Mouse (Mus musculus): Measurements from ENCODE around the gene Dcpp1.
"Not testable (repeated sequence)": the region's sequence is repeated elsewhere in the genome, so short reads cannot be mapped to it uniquely, and the experiment has no call there.

Dcpp1 gene

DNA sequence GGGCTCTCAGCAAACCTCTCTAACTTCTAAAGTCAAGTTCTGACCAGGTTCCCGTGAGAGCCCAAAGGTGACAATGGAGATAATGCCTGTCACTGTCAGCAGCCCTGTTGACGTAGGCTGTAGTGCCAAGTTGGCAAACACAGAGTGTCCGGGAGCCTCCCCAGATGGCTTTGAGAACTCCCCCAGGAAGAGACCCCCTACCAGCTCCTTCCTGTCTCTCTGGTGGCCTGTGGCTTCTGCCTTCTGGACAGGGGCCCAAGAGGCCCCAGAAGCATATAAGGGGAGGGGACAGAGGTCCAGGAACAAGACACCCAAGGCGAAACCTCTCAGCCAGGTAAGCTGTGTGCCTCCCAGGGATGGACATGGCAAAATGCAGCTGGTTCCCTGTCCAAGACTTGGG is at the start of gene Dcpp1, which contains the start of gene Dcpp2:
Dcpp1 (plus strand) TSS at position 301 of the 400 bp plus-strand sequence.
Dcpp2 (plus strand) TSS at position 305 of the 400 bp plus-strand sequence.
- DNase-seq (ENCODE audit: low spot score): not testable (repeated sequence)

DNA sequence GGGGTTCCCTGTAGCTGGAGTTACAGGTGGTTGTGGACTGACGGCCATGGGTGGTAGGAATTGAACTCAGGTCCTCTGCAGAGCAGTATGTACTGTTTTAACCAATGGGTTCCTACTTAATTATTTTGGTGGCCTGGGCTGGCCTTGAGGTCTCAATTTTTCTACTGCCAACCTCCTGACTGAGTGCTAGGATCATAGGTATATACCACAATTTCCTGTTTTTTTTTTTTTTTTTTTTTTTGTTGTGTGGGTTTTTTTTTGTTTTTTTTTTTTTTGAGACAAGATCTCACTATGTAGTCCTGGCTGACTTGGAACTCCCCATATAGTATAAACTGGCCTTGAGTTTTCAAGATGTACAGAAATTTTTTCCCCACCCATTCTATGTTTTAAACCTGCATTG is 49.5 kb upstream of the Dcpp1 start:
- no peak for DNase-seq (ENCODE audit: low spot score)

DNA sequence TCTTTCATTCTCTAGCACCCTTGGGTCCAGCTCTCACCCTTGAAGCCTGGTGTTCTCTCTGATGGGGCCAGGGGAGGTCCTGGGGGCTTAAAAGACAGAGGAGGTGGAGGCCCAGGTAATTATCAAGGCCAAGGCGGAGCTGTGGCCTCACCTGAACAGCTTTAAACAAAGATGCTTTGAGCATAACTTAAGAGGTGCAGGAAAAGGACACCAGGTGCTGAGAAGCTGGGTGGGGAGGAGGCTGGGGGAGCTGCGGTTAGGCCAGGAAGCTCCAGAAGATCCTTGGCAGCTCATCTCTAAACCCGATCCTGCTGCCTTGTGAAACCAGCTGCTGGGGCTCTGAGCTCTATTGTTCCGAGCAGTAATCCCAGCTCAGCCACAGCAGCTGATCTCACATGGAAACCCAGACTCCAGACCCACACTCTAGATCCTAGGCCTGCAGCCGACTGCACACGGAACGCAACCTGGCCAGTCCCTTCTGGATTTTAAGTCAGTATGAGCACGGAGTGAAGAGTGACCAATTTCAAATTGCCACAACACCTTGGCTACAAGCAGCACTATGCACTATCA is 44.6 kb upstream of the Dcpp1 start, which contains the start of gene Prss33:
Prss33 (minus strand) TSS at position 51 of the 570 bp plus-strand sequence.
- DNase-seq (ENCODE audit: low spot score): no peak

DNA sequence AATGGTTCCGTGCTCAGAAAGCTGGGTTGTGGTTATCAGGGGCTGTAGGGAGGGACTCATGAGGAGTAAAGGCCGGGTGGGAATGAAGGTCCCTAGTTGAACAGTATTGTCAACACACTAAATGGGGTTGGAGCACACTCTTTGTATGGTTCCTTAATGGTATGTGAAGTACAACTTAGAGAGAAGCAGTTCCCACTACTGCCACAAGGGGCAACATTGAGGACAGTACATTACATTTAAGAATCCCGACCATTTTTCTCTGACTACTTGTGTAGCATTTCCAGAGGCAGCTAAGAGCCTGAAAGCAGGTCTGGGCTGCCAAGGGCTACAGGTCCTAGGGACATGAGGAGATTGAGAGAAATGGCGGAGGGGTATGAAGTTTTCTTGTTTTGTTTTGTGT is 39.5 kb upstream of the Dcpp1 start:
- DNase-seq (ENCODE audit: low spot score): peak; percentile 72

DNA sequence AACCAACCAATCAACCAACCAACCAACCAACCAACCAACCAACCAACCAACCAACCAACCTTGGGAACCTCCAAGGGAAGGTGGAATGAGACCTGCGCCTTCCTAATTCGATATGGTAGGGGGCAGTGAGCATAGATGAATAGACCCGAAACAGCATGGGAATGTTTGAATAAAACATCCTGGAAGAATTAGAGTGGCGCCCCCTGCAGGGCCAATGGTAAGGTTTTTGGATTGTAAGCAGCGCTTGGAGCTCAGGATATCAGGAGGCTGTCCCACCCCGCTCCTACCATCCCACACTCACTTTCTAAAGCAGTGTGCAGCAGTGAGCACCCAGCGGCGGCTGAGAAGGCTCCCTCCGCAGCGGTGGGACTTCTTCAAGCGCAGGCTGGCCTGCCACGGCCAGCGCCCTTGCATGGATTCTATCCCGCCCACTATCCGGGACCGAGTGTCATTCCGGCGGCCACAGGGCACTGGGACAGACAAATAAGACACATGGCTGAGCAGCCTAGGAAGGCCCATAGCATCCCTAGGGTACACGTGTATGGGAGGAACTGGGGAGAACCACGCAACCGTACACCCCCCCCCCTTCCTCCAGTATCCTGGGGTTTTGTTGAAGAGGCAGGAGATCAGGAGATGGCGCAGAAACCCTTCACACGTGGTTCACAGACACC is 37.4 kb upstream of the Dcpp1 start:
- no peak for DNase-seq (ENCODE audit: low spot score)

DNA sequence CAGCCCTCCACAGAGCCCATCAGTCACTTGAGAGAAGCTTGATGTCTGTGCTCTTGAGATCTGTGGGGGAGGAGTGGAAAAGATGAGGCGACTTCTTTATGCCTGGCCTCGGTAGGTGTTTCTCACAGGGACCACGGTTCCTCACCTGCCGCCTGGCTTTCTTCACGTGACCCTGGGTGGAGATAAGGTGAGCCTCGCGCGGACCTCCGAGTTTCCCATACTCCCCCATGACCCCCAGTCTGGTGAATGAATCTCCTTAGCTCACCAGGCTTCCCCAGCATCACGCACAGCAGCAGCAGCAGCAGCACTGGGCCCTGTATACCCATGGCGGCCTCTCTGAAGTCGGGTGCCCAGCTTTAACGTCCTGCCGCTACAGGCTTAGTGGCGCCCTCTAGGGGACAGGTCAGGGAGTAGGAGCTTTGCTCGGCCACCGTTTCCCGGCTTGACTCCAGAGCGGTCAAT is 36.8 kb upstream of the Dcpp1 start, which contains the start of the genes Prss32 and Prss41:
Prss32 (plus strand) TSS at position 44 of the 462 bp plus-strand sequence.
Prss41 (minus strand) TSS at position 361 of the 462 bp plus-strand sequence.
- no peak for DNase-seq (ENCODE audit: low spot score)

DNA sequence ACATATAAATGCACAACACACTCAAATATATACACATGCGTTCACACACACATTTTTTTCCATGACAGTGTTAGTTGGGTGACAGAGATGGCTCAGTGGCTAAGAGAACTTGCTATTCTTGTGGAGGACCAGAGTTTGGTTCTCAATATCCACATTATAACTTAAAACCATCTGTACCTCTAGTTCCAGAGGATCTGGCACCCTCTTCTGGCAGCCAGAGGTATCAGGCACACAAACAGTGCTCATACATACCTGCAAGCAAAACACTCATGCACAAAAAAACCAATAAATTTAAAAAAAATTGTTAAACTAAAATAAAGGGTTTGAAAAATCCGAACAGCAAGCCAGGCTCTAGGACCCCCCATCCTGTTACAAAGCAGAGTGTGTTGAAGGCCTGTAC is 30.6 kb upstream of the Dcpp1 start:
- DNase-seq (ENCODE audit: low spot score): no peak

DNA sequence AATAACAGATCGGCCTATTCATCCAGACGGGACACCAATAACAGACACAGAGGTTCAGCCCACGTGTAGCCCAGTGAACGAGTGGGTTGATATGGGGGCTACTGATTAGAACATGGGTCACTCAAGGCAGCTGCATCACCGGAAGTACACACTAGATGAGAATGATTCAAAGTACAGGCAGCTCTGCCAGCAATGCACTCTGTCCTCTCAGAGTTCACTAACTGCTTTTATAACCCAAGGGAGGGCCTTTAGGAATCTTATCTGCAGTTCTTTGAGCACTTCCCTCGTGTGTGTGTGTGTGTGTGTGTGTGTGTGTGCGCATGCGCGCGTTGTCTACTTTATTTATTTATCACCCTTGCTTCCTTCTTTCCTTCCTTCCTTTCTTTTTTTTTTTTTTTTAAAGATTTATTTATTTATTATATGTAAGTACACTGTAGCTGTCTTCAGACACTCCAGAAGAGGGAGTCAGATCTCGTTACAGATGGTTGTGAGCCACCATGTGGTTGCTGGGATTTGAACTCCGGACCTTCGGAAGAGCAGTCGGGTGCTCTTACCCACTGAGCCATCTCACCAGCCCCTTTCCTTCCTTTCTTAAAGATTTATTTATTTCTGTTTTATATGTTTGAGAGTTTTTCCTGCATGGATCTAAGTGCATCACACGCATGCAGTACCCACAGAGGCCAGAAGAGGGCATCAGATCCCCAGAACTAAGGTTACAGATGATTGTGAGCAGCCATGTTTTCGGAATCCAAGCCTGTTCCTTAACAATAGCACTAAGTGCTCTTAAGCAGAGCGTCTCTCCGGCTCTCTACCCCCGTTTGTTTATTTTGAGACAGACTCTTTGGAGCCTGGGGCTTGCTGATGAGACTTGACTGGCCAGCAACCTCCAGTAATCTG is 29.6 kb upstream of the Dcpp1 start:
- DNase-seq (ENCODE audit: low spot score): peak; percentile 76

DNA sequence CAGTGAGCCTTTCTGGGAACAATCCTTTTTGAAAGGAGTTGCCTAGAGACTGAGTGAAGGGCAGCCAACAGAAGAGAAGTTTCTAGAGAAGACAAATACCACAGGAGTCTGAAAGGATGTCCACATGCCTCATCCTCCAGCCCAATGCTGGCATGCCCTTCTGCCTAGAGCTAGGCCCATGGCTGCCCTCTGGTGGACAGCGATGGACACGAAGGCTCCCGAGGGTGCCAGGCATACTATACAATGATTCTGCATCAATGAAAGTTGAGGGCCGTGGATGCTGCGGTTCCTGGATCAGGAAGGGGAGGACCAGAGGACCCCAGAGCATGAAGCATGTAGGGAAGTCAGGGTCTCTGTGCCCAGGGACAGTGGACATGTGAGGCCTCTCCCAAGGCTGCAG is 27.4 kb upstream of the Dcpp1 start:
- no peak for DNase-seq (ENCODE audit: low spot score)

DNA sequence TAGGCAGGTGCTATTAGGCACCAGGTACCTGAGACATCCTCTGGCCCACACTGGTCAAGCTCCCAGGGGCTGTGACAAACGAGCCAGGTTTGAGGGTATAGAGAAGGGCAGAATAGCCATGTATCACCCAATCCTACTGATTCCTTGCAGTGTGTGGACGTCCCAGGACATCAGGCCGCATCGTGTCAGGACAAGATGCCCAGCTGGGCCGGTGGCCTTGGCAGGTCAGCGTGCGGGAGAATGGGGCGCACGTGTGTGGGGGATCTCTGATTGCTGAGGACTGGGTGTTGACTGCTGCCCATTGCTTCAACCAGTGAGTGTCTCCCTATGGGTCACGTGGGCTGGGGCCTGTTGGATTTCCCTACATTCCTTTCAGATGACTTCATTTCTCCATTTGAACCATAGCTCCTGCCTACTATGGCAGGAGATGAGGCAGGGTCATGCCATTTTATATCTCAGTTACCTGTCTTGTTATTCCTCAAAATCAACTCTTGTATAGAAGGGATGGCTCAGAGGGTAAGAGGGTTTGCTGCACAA is 26.4 kb upstream of the Dcpp1 start:
- no peak for DNase-seq (ENCODE audit: low spot score)

DNA sequence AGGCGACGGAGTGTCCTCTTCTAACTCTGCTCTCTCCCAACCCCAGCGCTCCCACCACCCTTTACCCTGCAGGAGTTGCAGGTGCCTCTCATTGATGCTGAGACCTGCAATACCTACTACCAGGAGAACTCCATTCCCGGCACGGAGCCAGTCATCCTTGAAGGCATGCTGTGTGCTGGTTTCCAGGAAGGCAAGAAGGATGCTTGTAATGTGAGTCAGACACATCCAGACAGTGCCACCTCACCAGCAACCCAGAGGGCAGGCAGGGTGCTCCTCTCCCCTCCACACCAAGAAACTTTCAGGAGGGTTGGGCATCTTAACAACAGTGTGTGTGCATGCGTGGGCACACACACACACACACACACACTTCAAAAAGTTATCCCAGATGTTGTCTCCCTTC is 23.5 kb upstream of the Dcpp1 start:
- no peak for DNase-seq (ENCODE audit: low spot score)

DNA sequence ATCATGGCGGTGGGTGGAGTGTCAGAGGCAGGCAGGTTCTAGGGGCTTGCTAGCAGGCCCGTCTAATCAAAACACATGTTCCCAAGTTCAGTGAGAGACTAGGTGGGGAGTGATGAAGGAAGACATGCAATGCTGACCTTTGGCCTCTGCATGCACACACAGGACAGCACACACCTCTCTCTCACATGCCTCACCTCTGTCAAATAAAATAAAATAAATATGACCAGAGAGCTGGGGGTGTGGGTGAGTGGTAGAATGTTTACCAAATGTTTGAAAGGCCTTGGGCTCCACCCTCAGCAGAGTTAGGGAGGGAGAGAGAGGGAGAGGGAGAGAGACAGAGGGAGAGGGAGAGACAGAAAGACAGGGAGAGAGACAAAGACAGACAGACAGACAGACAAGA is 22.8 kb upstream of the Dcpp1 start:
- DNase-seq (ENCODE audit: low spot score): no peak

DNA sequence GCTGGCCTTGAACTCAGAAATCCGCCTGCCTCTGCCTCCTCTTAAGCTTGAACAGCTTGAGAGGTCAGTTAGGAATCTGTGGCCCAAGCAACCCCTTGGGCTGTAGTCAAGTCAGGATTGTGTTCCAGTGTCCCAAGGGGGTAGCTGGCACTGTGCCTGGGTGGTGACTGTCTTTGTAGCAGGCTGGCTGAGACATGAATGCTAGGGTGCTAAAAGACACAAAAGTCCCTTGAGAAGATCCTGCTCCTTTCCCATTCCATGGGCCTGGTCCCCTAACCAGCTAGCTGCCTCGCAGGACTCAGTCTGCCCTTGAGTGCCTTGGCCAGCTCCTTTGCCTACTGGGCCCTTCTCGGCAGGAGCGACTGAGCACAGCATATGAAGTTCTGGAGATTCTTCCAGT is 17.8 kb upstream of the Dcpp1 start:
- no peak for DNase-seq (ENCODE audit: low spot score)

DNA sequence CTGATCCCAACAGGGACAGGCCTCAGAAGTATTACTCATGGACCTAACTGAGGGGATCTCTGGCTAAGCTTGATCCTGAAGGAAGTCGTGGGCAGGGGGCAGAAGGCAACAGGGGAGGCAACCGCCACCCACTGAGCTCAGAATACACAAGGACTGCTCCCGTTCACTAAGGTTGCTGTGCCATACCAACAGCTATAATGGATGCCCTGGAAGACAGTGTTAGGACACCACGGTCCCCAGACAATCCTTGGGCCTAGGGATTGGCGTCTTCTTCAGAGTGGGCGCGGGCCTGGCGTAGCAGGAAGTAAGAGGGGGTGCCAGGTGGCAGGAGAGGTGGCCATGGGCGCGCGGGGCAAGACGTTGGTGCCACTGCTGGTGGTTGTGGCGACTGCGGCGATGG is 12.9 kb upstream of the Dcpp1 start, which contains the start of gene Prss21:
Prss21 (plus strand) TSS at position 301 of the 400 bp plus-strand sequence.
- no peak for DNase-seq (ENCODE audit: low spot score)

DNA sequence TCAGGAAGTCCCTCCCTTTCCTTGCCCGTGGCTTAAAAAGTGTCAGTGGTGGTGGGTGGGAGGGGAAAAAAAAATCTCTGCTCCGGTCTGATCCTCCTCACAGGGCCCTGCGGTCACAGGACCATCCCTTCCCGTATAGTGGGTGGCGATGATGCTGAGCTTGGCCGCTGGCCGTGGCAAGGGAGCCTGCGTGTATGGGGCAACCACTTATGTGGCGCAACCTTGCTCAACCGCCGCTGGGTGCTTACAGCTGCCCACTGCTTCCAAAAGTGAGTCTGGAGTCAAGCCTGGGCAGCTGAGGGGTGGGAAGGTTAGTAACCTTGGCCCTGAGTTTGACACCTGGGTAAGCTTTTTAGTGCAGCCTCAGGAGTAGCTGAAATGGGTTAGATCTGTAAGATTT is 12.2 kb upstream of the Dcpp1 start:
- no peak for DNase-seq (ENCODE audit: low spot score)

DNA sequence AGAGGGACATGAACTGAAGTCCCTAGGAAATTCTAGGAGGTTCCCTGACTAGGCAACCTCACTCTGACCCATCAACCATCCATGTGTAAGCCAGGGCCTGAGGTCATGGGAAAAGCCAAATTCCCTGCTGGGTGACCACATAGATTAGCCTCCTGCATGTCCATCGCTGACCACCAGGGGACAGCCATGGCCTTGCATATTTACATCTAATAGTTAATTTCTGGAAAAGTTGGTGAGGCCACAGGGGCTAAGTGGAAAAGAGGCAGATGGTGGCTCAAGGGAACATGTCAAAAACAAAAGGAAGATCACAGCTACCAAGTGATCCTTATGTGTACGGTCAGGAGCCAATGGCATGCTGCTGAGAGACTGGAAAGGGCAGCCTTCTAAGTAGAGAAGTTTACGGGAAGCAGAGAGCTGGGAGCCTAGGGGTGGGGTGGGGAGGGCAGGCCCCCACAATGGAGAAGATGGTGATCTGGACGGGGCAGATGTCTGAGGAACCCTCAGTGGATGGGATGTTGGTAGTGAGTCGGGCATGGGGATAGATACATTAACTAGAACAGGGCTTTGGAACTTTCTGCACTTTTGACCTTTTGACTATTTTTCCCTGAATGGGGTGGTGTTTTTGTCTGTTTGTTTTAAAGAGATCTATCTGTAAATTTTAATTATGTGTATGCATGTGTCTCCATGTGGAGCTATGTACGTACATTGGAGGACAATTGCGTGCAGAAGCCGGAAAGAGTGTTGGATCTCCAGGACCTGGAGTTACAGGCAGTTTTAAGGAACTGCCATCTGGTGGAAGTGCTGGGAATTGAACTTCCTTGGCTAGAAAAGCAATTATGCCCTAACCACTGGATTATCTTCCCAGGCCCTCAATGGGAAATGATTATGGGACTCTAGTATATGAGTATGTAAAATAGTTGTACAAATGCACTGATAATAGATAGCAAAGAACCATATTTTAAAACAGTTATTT is 6.5 kb upstream of the Dcpp1 start:
- DNase-seq (ENCODE audit: low spot score): peak; percentile 51

DNA sequence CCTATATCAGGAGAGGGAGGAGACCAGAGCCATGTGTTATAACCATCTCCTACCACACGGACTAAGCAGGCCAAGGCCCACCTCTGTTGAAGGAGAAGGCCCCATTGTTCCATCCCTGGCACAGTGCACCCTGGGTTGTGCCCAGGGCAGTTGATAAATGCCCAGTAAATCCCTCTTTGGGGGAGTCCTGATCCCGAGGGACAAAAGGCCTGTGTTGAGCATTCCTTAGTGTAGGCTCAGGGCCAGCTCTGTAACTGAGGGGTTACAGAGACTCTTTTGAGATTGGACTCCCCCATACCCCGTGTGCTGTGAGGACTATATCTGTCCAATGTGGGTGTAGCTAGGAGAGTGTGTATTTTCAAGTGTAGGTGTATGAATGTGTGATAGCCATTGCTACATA is 3.9 kb upstream of the Dcpp1 start:
- peak; percentile 43 for DNase-seq (ENCODE audit: low spot score)

DNA sequence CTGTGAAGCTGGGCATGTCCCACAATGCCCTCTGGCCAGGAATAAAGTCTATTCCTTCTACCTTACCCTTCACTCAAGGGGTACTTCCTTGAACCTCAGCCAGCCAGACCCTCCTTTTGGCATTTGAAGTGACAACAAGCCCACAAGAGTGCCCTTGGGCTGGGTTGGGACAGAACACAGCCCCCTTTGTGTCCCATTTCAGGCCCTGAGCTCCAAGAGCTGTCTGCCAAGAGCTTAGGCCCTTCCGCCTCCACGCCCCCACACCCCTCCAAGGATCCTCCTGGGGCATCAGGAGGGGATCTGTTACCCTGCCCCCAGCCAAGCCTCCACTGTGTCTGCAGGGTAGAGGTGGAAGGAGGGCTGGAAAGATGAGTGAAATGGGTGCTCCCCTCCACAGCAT is 3.5 kb upstream of the Dcpp1 start:
- no peak for DNase-seq (ENCODE audit: low spot score)

DNA sequence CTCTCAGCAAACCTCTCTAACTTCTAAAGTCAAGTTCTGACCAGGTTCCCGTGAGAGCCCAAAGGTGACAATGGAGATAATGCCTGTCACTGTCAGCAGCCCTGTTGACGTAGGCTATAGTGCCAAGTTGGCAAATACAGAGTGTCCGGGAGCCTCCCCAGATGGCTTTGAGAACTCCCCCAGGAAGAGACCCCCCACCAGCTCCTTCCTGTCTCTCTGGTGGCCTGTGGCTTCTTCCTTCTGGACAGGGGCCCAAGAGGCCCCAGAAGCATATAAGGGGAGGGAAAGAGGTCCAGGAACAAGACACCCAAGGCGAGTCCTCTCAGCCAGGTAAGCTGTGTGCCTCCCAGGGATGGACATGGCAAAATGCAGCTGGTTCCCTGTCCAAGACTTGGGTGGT is 36.5 kb downstream of the Dcpp1 start, which contains the start of gene Dcpp3:
Dcpp3 (plus strand) TSS at position 301 of the 400 bp plus-strand sequence.
- DNase-seq (ENCODE audit: low spot score): not testable (repeated sequence)

DNA sequence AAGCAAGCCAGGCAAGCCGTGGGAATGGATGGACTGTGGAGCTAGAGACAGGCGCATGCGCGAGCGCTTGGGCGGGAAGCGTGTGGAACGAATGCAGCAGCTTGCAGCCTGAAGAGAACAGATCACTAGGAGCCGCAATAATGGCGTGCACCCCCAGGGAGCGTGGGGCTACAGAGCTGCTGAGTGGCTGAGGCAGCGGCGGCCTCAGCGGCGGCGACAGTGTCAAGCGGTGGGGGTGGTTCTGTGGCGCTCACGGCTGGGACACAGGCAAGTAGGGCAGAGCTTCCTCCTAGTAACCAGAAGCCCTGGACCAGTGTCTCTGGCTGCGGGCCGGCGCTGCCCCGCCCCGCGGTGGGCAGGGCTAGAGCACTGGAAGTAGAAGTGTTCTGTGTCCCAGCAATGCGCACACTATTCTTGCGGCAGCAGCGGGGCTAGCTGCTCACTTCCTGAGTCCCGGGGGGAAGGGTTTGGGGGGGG is 43.9 kb downstream of the Dcpp1 start:
- DNase-seq (ENCODE audit: low spot score): peak; percentile 89

DNA sequence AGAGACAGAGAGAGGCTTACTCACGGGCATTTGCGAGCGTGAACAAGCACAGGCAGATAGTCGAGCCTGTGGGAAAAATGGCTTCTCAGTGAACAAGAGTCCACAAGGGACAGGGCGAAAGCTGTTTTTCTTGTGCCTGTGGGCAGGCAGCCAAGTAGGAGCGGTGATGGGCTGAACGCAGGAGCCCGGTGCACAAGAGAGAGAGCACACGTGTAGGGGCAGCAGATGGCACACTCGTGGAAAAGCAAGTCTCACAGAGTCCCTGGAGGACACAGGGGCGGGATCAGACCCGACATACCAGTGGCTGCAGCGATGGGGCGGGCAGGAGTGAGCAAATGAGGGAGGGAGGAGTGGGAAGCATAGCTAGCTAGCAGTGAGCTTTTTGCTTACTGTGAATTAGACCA is 44.4 kb downstream of the Dcpp1 start:
- DNase-seq (ENCODE audit: low spot score): peak; percentile 59

Data from layer of hippocampus, adult 11-12 months (tissue).